Mouse (Mus musculus) heart, adult 2 months (tissue): ENCODE measurements around the gene Padi2. TPM values are rescaled to one million over a fixed set of nuclear protein-coding genes. Genes with fewer than 3 reads are reported as not detected.

Experiments used
- DNase-seq, 2 experiments: peaks; one replicate each; pipeline ENCODE4 v3.0.0; 2021
- H3K27ac ChIP-seq: fragments of 200-600 bp; 2 replicates; pipeline ENCODE4 v1.8.1; 2022
- H3K27me3 ChIP-seq: fragments of 200-500 bp; 2 replicates; pipeline ENCODE4 v1.6.1; 2012; ENCODE audit warnings: mild to moderate bottlenecking, low read length, inconsistent platforms, mixed read lengths; ENCODE audit not compliant: control insufficient read depth, insufficient read depth
- H3K36me3 ChIP-seq: fragments of 200-500 bp; 2 replicates; pipeline ENCODE4 v1.6.1; 2012; ENCODE audit warnings: low read length, inconsistent platforms; ENCODE audit not compliant: control insufficient read depth, insufficient read depth
- H3K4me1 ChIP-seq: fragments of 200-500 bp; 2 replicates; pipeline ENCODE4 v1.6.1; 2011; ENCODE audit warnings: low read length; ENCODE audit not compliant: control insufficient read depth, insufficient read depth
- H3K4me3 ChIP-seq: fragments of 200-600 bp; 2 replicates; pipeline ENCODE4 v1.8.1; 2022
- H3K79me2 ChIP-seq: fragments of 200-500 bp; replicated peaks from 2 replicates; pipeline ENCODE4 v1.6.1; 2012; ENCODE audit warnings: mild to moderate bottlenecking, inconsistent platforms, low read length, moderate library complexity, mixed read lengths; ENCODE audit not compliant: control insufficient read depth, insufficient read depth
- H3K9ac ChIP-seq: fragments of 200-500 bp; 2 replicates; pipeline ENCODE4 v1.6.1; 2012; ENCODE audit warnings: low read depth, mild to moderate bottlenecking, control low read depth, inconsistent platforms, low read length, mixed read lengths
- CTCF ChIP-seq: fragments of 200-600 bp; IDR thresholded peaks from 2 replicates; pipeline ENCODE4 v1.8.1; 2022; ENCODE audit warnings: antibody characterized with exemption, mild to moderate bottlenecking, moderate library complexity
- EP300 ChIP-seq: fragments of 200-500 bp; IDR thresholded peaks from 2 replicates; pipeline ENCODE4 v1.6.1; 2011; ENCODE audit warnings: low read depth, low read length, control low read depth; ENCODE audit not compliant: insufficient read depth
- POLR2A ChIP-seq: fragments of 200-500 bp; IDR thresholded peaks from 2 replicates; pipeline ENCODE4 v1.6.1; 2011; ENCODE audit warnings: mild to moderate bottlenecking, low read depth, low read length, control low read depth; ENCODE audit not compliant: insufficient read depth
- WGBS: fragments of 180-500 bp; shearing (Covaris S2); methylation state at CpG from one replicate; pipeline ENCODE4 v1.1.7; 2018; 5-methylcytosine and 5-hydroxymethylcytosine counted together
- intact Hi-C: fragments of 180-260 bp; cut with DNase I; formaldehyde crosslinking; loops from one replicate; pipeline ENCODE4 v1.15.1; 2025
- polyA plus RNA-seq: library from polyadenylated mRNA; depleted of rRNA; stranded (reverse); fragments of >200 nt; gene quantifications from 2 replicates; pipeline ENCODE4 v1.2.3, GENCODE M21; 2012
- total RNA-seq, 2 experiments: library from RNA; stranded (reverse); gene quantifications; 2 replicates each; pipeline ENCODE4 v1.2.3; 2021

Gene Padi2
- total and polyA plus RNA-seq, 3 experiments, result 0.31 to 1.4 (median 0.96) TPM

DNA sequence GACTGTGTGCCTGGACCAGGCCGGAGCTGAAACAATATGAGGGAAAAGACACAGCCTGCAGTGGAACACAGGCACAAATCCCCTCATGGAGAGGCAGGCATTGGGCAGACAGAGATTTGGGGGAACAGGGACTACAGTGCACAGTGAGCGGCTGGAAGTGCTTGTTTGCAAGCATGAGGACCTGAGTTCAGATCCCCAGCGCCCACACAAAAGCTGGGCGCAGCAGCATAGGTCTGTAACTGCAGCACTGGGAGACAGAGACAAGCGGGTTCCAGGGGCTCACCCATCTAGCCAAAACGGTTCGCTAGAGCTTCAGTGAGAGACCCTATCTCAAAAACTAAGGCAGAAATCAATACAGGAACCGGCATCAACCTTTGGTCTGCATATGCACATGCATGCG lies 7.4 kb downstream of the Padi2 start:
- intact Hi-C loops, result no loop called here
- Histone ChIP-seq H3K27me3 (no peaks in the 10 kb centered on the region), H3K79me2 (no peaks in the 10 kb centered on the region), H3K4me1 (peaks cover 1% of the 10 kb centered on the region; the same call in 1 of the 2 replicates), H3K9ac (no peak overlapping the region), H3K27ac (no peak overlapping the region), H3K36me3 (no peaks in the 10 kb centered on the region), H3K4me3 (no peak overlapping the region)
- peak in 1 of 2 experiments; percentile 5 for DNase-seq
- WGBS, result 92% methylated on average over 9 of the region's 9 CpGs
- no peak for TF ChIP-seq POLR2A
- TF ChIP-seq CTCF, result no peak
- no peak for TF ChIP-seq EP300

- no peak overlapping the region for H3K27ac ChIP-seq
- no peaks in the 10 kb centered on the region for H3K36me3 ChIP-seq
- DNase-seq, result peak in 1 of 2 experiments; percentile 17
- intact Hi-C loops, result no loop called here
- peaks cover 1% of the 10 kb centered on the region; the same call in 1 of the 2 replicates for H3K4me1 ChIP-seq
- H3K27me3 ChIP-seq, result no peaks in the 10 kb centered on the region
- no peak overlapping the region for H3K4me3 ChIP-seq
- 57% methylated on average over 6 of the region's 6 CpGs for WGBS
- no peak overlapping the region for H3K9ac ChIP-seq
- TF ChIP-seq CTCF (no peak), POLR2A (no peak), EP300 (no peak)
- no peaks in the 10 kb centered on the region for H3K79me2 ChIP-seq
Observed at GRCm38 (mm10) chr4:140914731-140915131, 8.6 kb downstream of the Padi2 start.

DNA sequence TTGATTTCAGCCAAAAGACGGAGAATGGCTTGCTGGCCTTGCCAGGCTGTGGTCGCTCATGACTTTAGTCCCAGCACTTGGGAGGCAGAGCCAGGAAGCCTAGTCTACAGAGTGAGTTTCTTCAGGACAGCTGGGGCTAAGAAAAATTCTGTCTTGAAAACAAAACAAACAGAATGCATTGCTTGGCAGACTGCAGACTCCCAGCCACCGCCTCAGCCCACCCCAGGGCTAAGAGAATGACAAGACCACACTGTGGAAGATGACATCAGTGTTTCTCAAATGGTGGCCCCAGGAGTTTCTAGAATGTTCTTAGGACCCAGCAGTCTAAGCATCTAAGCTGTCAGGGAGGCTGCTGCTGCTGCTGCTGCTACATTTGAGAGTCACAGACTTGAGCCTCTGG lies 9.1 kb downstream of the Padi2 start:
- H3K27ac ChIP-seq, result no peak overlapping the region
- DNase-seq, result peak in 1 of 2 experiments; percentile 10
- no peak for TF ChIP-seq CTCF
- TF ChIP-seq POLR2A, result no peak
- TF ChIP-seq EP300, result no peak

GRCm38 (mm10) chr4:140916296-140916695 lies 10.2 kb downstream of the Padi2 start:
- intact Hi-C loops, result no loop called here
- DNase-seq, result peak; percentile 1 to 5
- Histone ChIP-seq H3K4me3 (no peak overlapping the region), H3K36me3 (no peaks in the 10 kb centered on the region), H3K79me2 (no peaks in the 10 kb centered on the region), H3K27me3 (no peaks in the 10 kb centered on the region), H3K27ac (no peak overlapping the region), H3K9ac (no peak overlapping the region), H3K4me1 (no peaks in the 10 kb centered on the region)
- no peak for TF ChIP-seq EP300
- TF ChIP-seq CTCF, result no peak
- no peak for TF ChIP-seq POLR2A
- 85% methylated on average over 5 of the region's 5 CpGs for WGBS

More for the DNA sequence above, 9.1 kb downstream of the Padi2 start:
- WGBS, result 76% methylated on average over 3 of the region's 3 CpGs
- Histone ChIP-seq H3K27me3 (no peaks in the 10 kb centered on the region), H3K36me3 (no peaks in the 10 kb centered on the region), H3K4me1 (peaks cover 1% of the 10 kb centered on the region; the same call in 1 of the 2 replicates), H3K9ac (no peak overlapping the region), H3K4me3 (no peak overlapping the region), H3K79me2 (no peaks in the 10 kb centered on the region)
- intact Hi-C loops, result no loop called here

DNA sequence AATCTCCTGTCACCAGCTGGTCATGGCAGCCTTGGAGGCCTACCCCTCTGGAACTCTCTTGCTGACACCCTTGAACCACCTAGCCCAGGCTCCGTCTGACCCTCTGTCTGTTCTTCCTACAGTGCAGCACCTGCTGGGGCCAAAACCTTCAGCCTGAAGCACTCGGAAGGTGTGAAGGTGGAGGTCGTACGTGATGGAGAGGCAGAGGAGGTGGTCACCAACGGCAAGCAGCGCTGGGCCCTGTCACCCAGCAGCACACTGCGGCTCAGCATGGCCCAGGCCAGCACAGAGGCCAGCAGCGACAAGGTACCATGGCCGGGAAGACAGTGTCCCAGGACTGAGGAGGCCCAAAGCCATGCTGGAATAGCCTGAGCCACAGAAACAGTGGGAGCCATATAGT lies 11.3 kb downstream of the Padi2 start:
- H3K9ac ChIP-seq, result no peak overlapping the region
- no peaks in the 10 kb centered on the region for H3K27me3 ChIP-seq
- no peaks in the 10 kb centered on the region for H3K79me2 ChIP-seq
- no peak for TF ChIP-seq POLR2A
- TF ChIP-seq EP300, result no peak
- TF ChIP-seq CTCF, result no peak
- H3K27ac ChIP-seq, result no peak overlapping the region
- no peaks in the 10 kb centered on the region for H3K4me1 ChIP-seq
- intact Hi-C loops, result no loop called here
- 91% methylated on average over 9 of the region's 9 CpGs for WGBS
- H3K36me3 ChIP-seq, result no peaks in the 10 kb centered on the region
- peak in 1 of 2 experiments; percentile 4 for DNase-seq
- H3K4me3 ChIP-seq, result no peak overlapping the region

DNA sequence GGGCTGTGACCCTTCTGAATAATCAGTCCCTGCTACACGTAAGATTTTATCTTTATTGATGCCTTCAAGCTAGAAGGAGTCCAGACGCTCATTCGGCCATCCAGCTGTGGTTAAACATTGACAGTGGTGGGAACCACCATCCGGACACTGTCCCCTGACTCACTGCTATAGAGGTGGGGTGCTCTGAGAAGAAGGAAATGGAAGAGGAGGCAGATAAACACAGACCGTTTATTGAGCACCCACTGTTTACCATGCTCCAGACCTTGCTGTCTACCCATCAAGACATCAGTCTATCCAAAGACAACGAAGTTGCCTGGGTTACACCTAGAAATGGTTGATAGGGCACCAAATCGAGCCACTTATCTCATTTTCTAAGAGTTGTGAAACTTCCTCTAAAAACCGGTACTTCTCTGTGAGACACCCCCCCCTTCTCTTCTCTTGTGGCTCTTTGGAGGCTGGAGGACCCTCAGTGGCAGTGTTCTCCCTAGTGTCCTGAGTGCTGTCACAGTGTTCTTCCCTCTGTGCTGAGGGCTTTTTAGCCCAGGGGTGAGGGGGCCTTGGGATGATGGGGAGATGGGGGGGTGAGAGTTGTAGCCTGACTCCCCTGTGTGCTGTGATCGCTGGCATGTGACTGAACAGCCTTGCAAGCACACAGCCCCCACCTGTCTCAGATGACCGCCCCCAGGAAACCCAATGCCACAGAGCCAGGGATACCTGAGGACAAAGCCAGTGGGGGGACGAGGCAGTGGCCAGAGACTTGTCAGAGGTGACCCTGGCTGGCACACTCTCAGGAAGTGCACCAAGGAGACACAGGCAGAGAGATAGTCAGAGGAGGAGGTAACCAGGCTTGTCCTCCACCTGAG lies 14.1 kb downstream of the Padi2 start:
- DNase-seq, result no peak
- no peak for TF ChIP-seq EP300
- TF ChIP-seq CTCF, result no peak
- TF ChIP-seq POLR2A, result no peak
- intact Hi-C loops, result no loop called here

More for the DNA sequence above, 14.1 kb downstream of the Padi2 start:
- H3K27ac ChIP-seq, result no peak overlapping the region
- H3K4me1 ChIP-seq, result no peaks in the 10 kb centered on the region
- no peaks in the 10 kb centered on the region for H3K36me3 ChIP-seq
- no peak overlapping the region for H3K9ac ChIP-seq
- no peaks in the 10 kb centered on the region for H3K27me3 ChIP-seq
- H3K79me2 ChIP-seq, result no peaks in the 10 kb centered on the region
- 49% methylated on average over 11 of the region's 11 CpGs for WGBS
- no peak overlapping the region for H3K4me3 ChIP-seq
